Mouse (Mus musculus): ENCODE results near the gene Fam120a. TPM values are rescaled to one million over a fixed set of nuclear protein-coding genes. Genes with fewer than 3 reads are reported as not detected.

Fam120a gene
- polyA plus RNA-seq, 1 experiment from 2014 or later: 18.1 TPM

- H3K36me3 ChIP-seq (ENCODE audit: control insufficient read depth, insufficient read depth, low read length): no peaks in the 10 kb centered on the region
- H3K9me3 ChIP-seq (ENCODE audit: control insufficient read depth, low read length): no peaks in the 10 kb centered on the region
- H3K4me2 ChIP-seq (replicated peaks; ENCODE audit: low read depth): peak overlapping the region; percentile 86
- TF ChIP-seq EP300 (optimal IDR thresholded peaks at IDR 0.05) (no peak), CTCF (IDR thresholded peaks at IDR 0.05; ENCODE audit: low read depth) (no peak)
- peak overlapping the region; percentile 99 for H3K27ac ChIP-seq (replicated peaks)
- peak overlapping the region; percentile 81; the same call in 1 of the 2 replicates for H3K4me3 ChIP-seq (ENCODE audit: low read depth, low read length)
- 59% methylated on average over 4 of the region's 4 CpGs for WGBS
- no peaks in the 10 kb centered on the region for H3K27me3 ChIP-seq (ENCODE audit: control insufficient read depth, insufficient read depth, low read length)
- DNase-seq (ENCODE audit: low spot score) (no peak), ATAC-seq (ENCODE audit: low FRiP score, low TSS enrichment) (no peak)
- H3K4me1 ChIP-seq (replicated peaks; ENCODE audit: control insufficient read depth, insufficient read depth): 0 out of 2 replicates have a peak, but pooled peaks cover 8% of the 10 kb centered on the region
- no peak overlapping the region; the same call in 1 of the 2 replicates for H3K9ac ChIP-seq (ENCODE audit: low read length)
These were observed 3.0 kb downstream of the Fam120a start for GRCm38 (mm10) chr13:48964850-48965249.

GRCm38 (mm10) chr13:48963111-48963510 is 4.7 kb downstream of the Fam120a start:
- Histone ChIP-seq H3K4me2 (replicated peaks; ENCODE audit: low read depth) (no peak overlapping the region), H3K4me3 (ENCODE audit: low read depth, low read length) (no peak overlapping the region), H3K4me1 (replicated peaks; ENCODE audit: control insufficient read depth, insufficient read depth) (peaks cover 8% of the 10 kb centered on the region; the same call in 1 of the 2 replicates), H3K27me3 (ENCODE audit: control insufficient read depth, insufficient read depth, low read length) (no peaks in the 10 kb centered on the region), H3K9me3 (ENCODE audit: control insufficient read depth, low read length) (no peaks in the 10 kb centered on the region), H3K36me3 (ENCODE audit: control insufficient read depth, insufficient read depth, low read length) (no peaks in the 10 kb centered on the region), H3K27ac (replicated peaks) (peak overlapping the region; percentile 77), H3K9ac (ENCODE audit: low read length) (no peak overlapping the region)
- no peak for ATAC-seq (ENCODE audit: low FRiP score, low TSS enrichment)
- no peak for DNase-seq (ENCODE audit: low spot score)
- TF ChIP-seq CTCF (IDR thresholded peaks at IDR 0.05; ENCODE audit: low read depth): no peak
- no peak for TF ChIP-seq EP300 (optimal IDR thresholded peaks at IDR 0.05)
- 43% methylated on average over 1 of the region's 1 CpGs for WGBS

- peak overlapping the region; percentile 77 for H3K27ac ChIP-seq (replicated peaks)
- TF ChIP-seq CTCF (IDR thresholded peaks at IDR 0.05; ENCODE audit: low read depth): no peak
- TF ChIP-seq EP300 (optimal IDR thresholded peaks at IDR 0.05): no peak
- DNase-seq (ENCODE audit: low spot score): peak; percentile 64
- peak; percentile 93 for ATAC-seq (ENCODE audit: low FRiP score, low TSS enrichment)
- H3K27me3 ChIP-seq (ENCODE audit: control insufficient read depth, insufficient read depth, low read length): no peaks in the 10 kb centered on the region
- H3K9ac ChIP-seq (ENCODE audit: low read length): no peak overlapping the region
- H3K9me3 ChIP-seq (ENCODE audit: control insufficient read depth, low read length): no peaks in the 10 kb centered on the region
- WGBS: 25% methylated on average over 3 of the region's 3 CpGs
- no peak overlapping the region for H3K4me3 ChIP-seq (ENCODE audit: low read depth, low read length)
- H3K36me3 ChIP-seq (ENCODE audit: control insufficient read depth, insufficient read depth, low read length): no peaks in the 10 kb centered on the region
- peaks cover 8% of the 10 kb centered on the region; the same call in 1 of the 2 replicates for H3K4me1 ChIP-seq (replicated peaks; ENCODE audit: control insufficient read depth, insufficient read depth)
- H3K4me2 ChIP-seq (replicated peaks; ENCODE audit: low read depth): 0 out of 2 replicates have a peak overlapping the region, but pooled peaks have one; percentile 6
These were observed 5.3 kb downstream of the Fam120a start for GRCm38 (mm10) chr13:48962519-48962918.

- Histone ChIP-seq H3K4me3 (ENCODE audit: low read depth, low read length) (no peak overlapping the region), H3K36me3 (ENCODE audit: control insufficient read depth, insufficient read depth, low read length) (no peaks in the 10 kb centered on the region), H3K9ac (ENCODE audit: low read length) (no peak overlapping the region), H3K4me1 (replicated peaks; ENCODE audit: control insufficient read depth, insufficient read depth) (peaks cover 5% of the 10 kb centered on the region; the same call in 1 of the 2 replicates), H3K9me3 (ENCODE audit: control insufficient read depth, low read length) (no peaks in the 10 kb centered on the region), H3K27me3 (ENCODE audit: control insufficient read depth, insufficient read depth, low read length) (no peaks in the 10 kb centered on the region), H3K27ac (replicated peaks) (peak overlapping the region; percentile 84), H3K4me2 (replicated peaks; ENCODE audit: low read depth) (peak overlapping the region; percentile 31)
- 36% methylated on average over 4 of the region's 4 CpGs for WGBS
- ATAC-seq (ENCODE audit: low FRiP score, low TSS enrichment) (peak; percentile 77), DNase-seq (ENCODE audit: low spot score) (peak; percentile 74)
- TF ChIP-seq EP300 (optimal IDR thresholded peaks at IDR 0.05): no peak
- TF ChIP-seq CTCF (IDR thresholded peaks at IDR 0.05; ENCODE audit: low read depth): peak; percentile 35
These were observed 9.2 kb downstream of the Fam120a start for GRCm38 (mm10) chr13:48958608-48959007.

GRCm38 (mm10) chr13:48954825-48955224 is 13.0 kb downstream of the Fam120a start:
- peak overlapping the region; percentile 35; the same call in 1 of the 2 replicates for H3K27ac ChIP-seq (replicated peaks)
- H3K27me3 ChIP-seq (ENCODE audit: control insufficient read depth, insufficient read depth, low read length): no peaks in the 10 kb centered on the region
- TF ChIP-seq EP300 (optimal IDR thresholded peaks at IDR 0.05) (no peak), CTCF (IDR thresholded peaks at IDR 0.05; ENCODE audit: low read depth) (no peak)
- no peaks in the 10 kb centered on the region; the same call in 1 of the 2 replicates for H3K4me1 ChIP-seq (replicated peaks; ENCODE audit: control insufficient read depth, insufficient read depth)
- no peak overlapping the region for H3K4me2 ChIP-seq (replicated peaks; ENCODE audit: low read depth)
- no peaks in the 10 kb centered on the region for H3K9me3 ChIP-seq (ENCODE audit: control insufficient read depth, low read length)
- WGBS: 76% methylated on average over 4 of the region's 4 CpGs
- no peaks in the 10 kb centered on the region for H3K36me3 ChIP-seq (ENCODE audit: control insufficient read depth, insufficient read depth, low read length)
- DNase-seq (ENCODE audit: low spot score): peak; percentile 50
- H3K4me3 ChIP-seq (ENCODE audit: low read depth, low read length): no peak overlapping the region
- ATAC-seq (ENCODE audit: low FRiP score, low TSS enrichment): peak; percentile 50; the same call in 1 of the 2 replicates
- no peak overlapping the region for H3K9ac ChIP-seq (ENCODE audit: low read length)

GRCm38 (mm10) chr13:48950600-48951241 is 17.1 kb downstream of the Fam120a start:
- no peak for DNase-seq (ENCODE audit: low spot score)
- Histone ChIP-seq H3K27me3 (ENCODE audit: control insufficient read depth, insufficient read depth, low read length) (no peaks in the 10 kb centered on the region), H3K36me3 (ENCODE audit: control insufficient read depth, insufficient read depth, low read length) (peaks cover 7% of the 10 kb centered on the region; the same call in 1 of the 2 replicates), H3K9ac (ENCODE audit: low read length) (no peak overlapping the region), H3K4me1 (replicated peaks; ENCODE audit: control insufficient read depth, insufficient read depth) (no peaks in the 10 kb centered on the region), H3K4me3 (ENCODE audit: low read depth, low read length) (no peak overlapping the region), H3K4me2 (replicated peaks; ENCODE audit: low read depth) (no peak overlapping the region), H3K27ac (replicated peaks) (no peak overlapping the region), H3K9me3 (ENCODE audit: control insufficient read depth, low read length) (no peaks in the 10 kb centered on the region)
- no peak for TF ChIP-seq EP300 (optimal IDR thresholded peaks at IDR 0.05)
- no peak for TF ChIP-seq CTCF (IDR thresholded peaks at IDR 0.05; ENCODE audit: low read depth)
- no peak for ATAC-seq (ENCODE audit: low FRiP score, low TSS enrichment)
- WGBS: 49% methylated on average over 5 of the region's 5 CpGs

All from stomach, postnatal 0 days (tissue).